Mouse (Mus musculus) myocyte (in vitro differentiated cells): Measurements from ENCODE around the gene Dtwd1.

Experiments
- POLR2A ChIP-seq: IDR thresholded peaks from one replicate; pipeline ENCODE4 v1.6.1; 2011; ENCODE audit warnings: low read depth, mild to moderate bottlenecking, control low read depth, moderate library complexity; ENCODE audit not compliant: insufficient read length
- POLR2AphosphoS2 ChIP-seq: IDR thresholded peaks from one replicate; pipeline ENCODE4 v1.6.1; 2011; ENCODE audit warnings: low read depth, control low read depth; ENCODE audit not compliant: insufficient read length

DNA sequence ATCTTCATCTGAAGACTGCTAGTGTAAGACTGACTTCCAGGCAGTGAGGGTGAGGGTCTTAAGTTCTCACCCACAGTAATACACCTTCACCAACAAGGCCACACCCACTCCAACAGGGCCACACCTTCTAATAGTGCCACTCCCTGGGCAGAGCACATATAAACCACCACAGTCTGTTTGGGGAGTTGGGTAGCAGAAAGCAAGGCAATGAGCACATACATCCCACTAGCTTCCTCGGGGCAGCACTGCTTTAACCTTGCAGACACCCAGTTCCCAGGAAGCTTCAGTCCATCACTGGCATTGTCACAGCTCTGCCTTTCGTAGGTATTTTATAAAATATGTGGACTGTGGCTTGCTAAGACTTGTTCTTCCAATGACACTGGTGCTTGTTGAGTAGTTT, 40.2 kb downstream of the Dtwd1 start:
- TF ChIP-seq POLR2AphosphoS2 (no peak), POLR2A (no peak)
